Mouse (Mus musculus) lung, adult 2 months (tissue): ENCODE measurements around the gene Aebp2.
"Not testable (repeated sequence)": the region's sequence is repeated elsewhere in the genome, so short reads cannot be mapped to it uniquely, and the experiment has no call there.

Experiments used
- CTCF ChIP-seq: fragments of 200-500 bp; IDR thresholded peaks from 2 replicates; pipeline ENCODE4 v1.5.1; 2011; ENCODE audit warnings: mild to moderate bottlenecking, low read length, control low read depth; ENCODE audit not compliant: insufficient read depth
- POLR2A ChIP-seq: fragments of 200-500 bp; IDR thresholded peaks from 2 replicates; pipeline ENCODE4 v1.6.1; 2011; ENCODE audit warnings: low read depth, mild to moderate bottlenecking, control low read depth, low read length, borderline replicate concordance; ENCODE audit errors: extremely low read depth

- TF ChIP-seq CTCF, POLR2A: not testable (repeated sequence)
Measured at GRCm38 (mm10) chr6:140605173-140605572, 17.3 kb upstream of the Aebp2 start.
